Mouse (Mus musculus): Measurements from ENCODE around the gene Ggta1. TPM values are rescaled to one million over a fixed set of nuclear protein-coding genes. Genes with fewer than 3 reads are reported as not detected.

The Ggta1 gene
- total and polyA plus RNA-seq, 3 experiments = 40.5 to 55.8 (median 46.9) TPM

GRCm38 (mm10) chr2:35400739-35401138, 62.3 kb downstream of the Ggta1 start:
- in situ Hi-C loops (cut with MboI; ENCODE audit: low pct_ligation_motif_present, low pct_unique_long_range_greater_than_20kb, low sequenced_read_pairs) = no loop called here
- H3K4me3 ChIP-seq (replicated peaks in 1 of 3; ENCODE audit: low read depth in 2 of 3, low read length in 2 of 3, poor library complexity in 1 of 3) = no peak overlapping the region
- no peak for TF ChIP-seq IRF4 (IDR thresholded peaks at IDR 0.05; ENCODE audit: low read depth, low read length)
- no peak for TF ChIP-seq ZNF384 (IDR thresholded peaks at IDR 0.05; ENCODE audit: low read depth, low read length)
- no peak for TF ChIP-seq USF2 (conservative IDR thresholded peaks at IDR 0.05; ENCODE audit: low read depth, low read length)
- TF ChIP-seq ZKSCAN1 (IDR thresholded peaks at IDR 0.05; ENCODE audit: borderline replicate concordance, low read depth, low read length) = no peak
- no peak for TF ChIP-seq HCFC1 (IDR thresholded peaks at IDR 0.05; ENCODE audit: low read depth, low read length)
- no peak for TF ChIP-seq ZC3H11A (IDR thresholded peaks at IDR 0.05; ENCODE audit: low read depth, low read length)
- TF ChIP-seq ELF1 (IDR thresholded peaks at IDR 0.05; ENCODE audit: low read depth, low read length) = no peak
- TF ChIP-seq CTCF (conservative IDR thresholded peaks at IDR 0.05 in 1 of 2, IDR thresholded peaks at IDR 0.05 in 1 of 2; ENCODE audit: low read depth in 2 of 2, low read length in 2 of 2) = no peak
- TF ChIP-seq CHD2 (IDR thresholded peaks at IDR 0.05; ENCODE audit: low read length) = no peak
- TF ChIP-seq POLR2AphosphoS2 (IDR thresholded peaks at IDR 0.05; ENCODE audit: low read depth, low read length) = no peak
- TF ChIP-seq E2F4 (IDR thresholded peaks at IDR 0.05; ENCODE audit: insufficient replicate concordance, low read depth, low read length) = no peak
- no peak for TF ChIP-seq KAT2A (IDR thresholded peaks at IDR 0.05; ENCODE audit: insufficient replicate concordance, low read length)
- TF ChIP-seq MAFK (IDR thresholded peaks at IDR 0.05; ENCODE audit: insufficient replicate concordance, low read length) = no peak
- no peak for TF ChIP-seq UBTF (IDR thresholded peaks at IDR 0.05; ENCODE audit: low read depth, low read length)
- TF ChIP-seq GABPA (IDR thresholded peaks at IDR 0.05; ENCODE audit: insufficient replicate concordance, low read depth, low read length) = no peak
- no peak for TF ChIP-seq JUND (conservative IDR thresholded peaks at IDR 0.05; ENCODE audit: low read depth, low read length)
- TF ChIP-seq USF1 (IDR thresholded peaks at IDR 0.05; ENCODE audit: low read depth, low read length) = no peak
- TF ChIP-seq POLR2A (IDR thresholded peaks at IDR 0.05; ENCODE audit: low read depth, low read length) = no peak
- no peak overlapping the region for H3K4me2 ChIP-seq (ENCODE audit: insufficient read depth, low read depth, poor library complexity, severe bottlenecking)
- no peaks in the 10 kb centered on the region for H3K27me3 ChIP-seq (replicated peaks)
- no peak overlapping the region for H3K27ac ChIP-seq (ENCODE audit: insufficient read depth, low read depth)
- dilution Hi-C loops (cut with MboI; ENCODE audit: extremely low pct_ligation_motif_present, extremely low pct_unique_long_range_greater_than_20kb, low sequenced_read_pairs) = no loop called here
- no peaks in the 10 kb centered on the region for H3K79me2 ChIP-seq (replicated peaks; ENCODE audit: control insufficient read depth, extremely low read depth, insufficient read depth, poor library complexity, severe bottlenecking)
- no peak for DNase-seq (ENCODE audit: extremely low read depth)
- no peak overlapping the region for H3K9ac ChIP-seq (ENCODE audit: insufficient read depth, low read depth)
- H3K4me1 ChIP-seq (ENCODE audit: control insufficient read depth in 1 of 2, insufficient read depth in 2 of 2) = peaks cover 11 to 26% of the 10 kb centered on the region in 2 experiments
- no peaks in the 10 kb centered on the region for H3K9me3 ChIP-seq (replicated peaks; ENCODE audit: low read length)
- H3K36me3 ChIP-seq (replicated peaks in 1 of 2; ENCODE audit: control insufficient read depth in 1 of 2, insufficient read depth in 1 of 2, low read length in 1 of 2) = peaks cover 22 to 44% of the 10 kb centered on the region in 2 experiments

GRCm38 (mm10) chr2:35398184-35398828, 64.7 kb downstream of the Ggta1 start:
- H3K9ac ChIP-seq (ENCODE audit: insufficient read depth, low read depth) = no peak overlapping the region
- H3K27ac ChIP-seq (ENCODE audit: insufficient read depth, low read depth) = no peak overlapping the region
- no peak overlapping the region for H3K4me3 ChIP-seq (replicated peaks in 1 of 3; ENCODE audit: low read depth in 2 of 3, low read length in 2 of 3, poor library complexity in 1 of 3)
- H3K4me2 ChIP-seq (ENCODE audit: insufficient read depth, low read depth, poor library complexity, severe bottlenecking) = 0 out of 2 replicates have a peak overlapping the region, but pooled peaks have one; percentile 30
- H3K27me3 ChIP-seq (replicated peaks) = no peaks in the 10 kb centered on the region
- DNase-seq (ENCODE audit: extremely low read depth) = no peak
- TF ChIP-seq TBP (conservative IDR thresholded peaks at IDR 0.05; ENCODE audit: low read depth, low read length) (no peak), JUN (IDR thresholded peaks at IDR 0.05; ENCODE audit: insufficient read depth, low read depth, low read length) (no peak), BHLHE40 (IDR thresholded peaks at IDR 0.05; ENCODE audit: low read depth, low read length) (no peak), USF2 (conservative IDR thresholded peaks at IDR 0.05; ENCODE audit: low read depth, low read length) (no peak), NELFE (IDR thresholded peaks at IDR 0.05; ENCODE audit: low read depth, low read length) (no peak), TCF12 (IDR thresholded peaks at IDR 0.05; ENCODE audit: low read depth, low read length) (no peak), KAT2A (IDR thresholded peaks at IDR 0.05; ENCODE audit: insufficient replicate concordance, low read length) (no peak), NRF1 (IDR thresholded peaks at IDR 0.05; ENCODE audit: low read depth, low read length) (no peak), E2F4 (IDR thresholded peaks at IDR 0.05; ENCODE audit: insufficient replicate concordance, low read depth, low read length) (no peak), MEF2A (IDR thresholded peaks at IDR 0.05; ENCODE audit: borderline replicate concordance, low read depth, low read length) (no peak), JUND (conservative IDR thresholded peaks at IDR 0.05; ENCODE audit: low read depth, low read length) (no peak), CHD2 (IDR thresholded peaks at IDR 0.05; ENCODE audit: low read length) (no peak)
- peaks cover 20 to 30% of the 10 kb centered on the region in 2 experiments for H3K36me3 ChIP-seq (replicated peaks in 1 of 2; ENCODE audit: control insufficient read depth in 1 of 2, insufficient read depth in 1 of 2, low read length in 1 of 2)
- dilution Hi-C loops (cut with MboI; ENCODE audit: extremely low pct_ligation_motif_present, extremely low pct_unique_long_range_greater_than_20kb, low sequenced_read_pairs) (no loop called here), in situ Hi-C loops (cut with MboI; ENCODE audit: low pct_ligation_motif_present, low pct_unique_long_range_greater_than_20kb, low sequenced_read_pairs) (loop anchor here (10.0 kb wide), 1 partner anchor 174 kb away; no protein-coding TSS in a partner anchor)
- no peaks in the 10 kb centered on the region for H3K9me3 ChIP-seq (replicated peaks; ENCODE audit: low read length)
- peaks cover 11 to 26% of the 10 kb centered on the region in 2 experiments for H3K4me1 ChIP-seq (ENCODE audit: control insufficient read depth in 1 of 2, insufficient read depth in 2 of 2)
- H3K79me2 ChIP-seq (replicated peaks; ENCODE audit: control insufficient read depth, extremely low read depth, insufficient read depth, poor library complexity, severe bottlenecking) = no peaks in the 10 kb centered on the region

Data from CH12.LX (cell line).